Mouse (Mus musculus): ENCODE data around the gene Fndc3b. TPM values are rescaled to one million over a fixed set of nuclear protein-coding genes. Genes with fewer than 3 reads are reported as not detected.

Gene Fndc3b
- total RNA-seq, 4 experiments from 2014 or later = 41.8 to 50.5 (median 49.8) TPM

DNA sequence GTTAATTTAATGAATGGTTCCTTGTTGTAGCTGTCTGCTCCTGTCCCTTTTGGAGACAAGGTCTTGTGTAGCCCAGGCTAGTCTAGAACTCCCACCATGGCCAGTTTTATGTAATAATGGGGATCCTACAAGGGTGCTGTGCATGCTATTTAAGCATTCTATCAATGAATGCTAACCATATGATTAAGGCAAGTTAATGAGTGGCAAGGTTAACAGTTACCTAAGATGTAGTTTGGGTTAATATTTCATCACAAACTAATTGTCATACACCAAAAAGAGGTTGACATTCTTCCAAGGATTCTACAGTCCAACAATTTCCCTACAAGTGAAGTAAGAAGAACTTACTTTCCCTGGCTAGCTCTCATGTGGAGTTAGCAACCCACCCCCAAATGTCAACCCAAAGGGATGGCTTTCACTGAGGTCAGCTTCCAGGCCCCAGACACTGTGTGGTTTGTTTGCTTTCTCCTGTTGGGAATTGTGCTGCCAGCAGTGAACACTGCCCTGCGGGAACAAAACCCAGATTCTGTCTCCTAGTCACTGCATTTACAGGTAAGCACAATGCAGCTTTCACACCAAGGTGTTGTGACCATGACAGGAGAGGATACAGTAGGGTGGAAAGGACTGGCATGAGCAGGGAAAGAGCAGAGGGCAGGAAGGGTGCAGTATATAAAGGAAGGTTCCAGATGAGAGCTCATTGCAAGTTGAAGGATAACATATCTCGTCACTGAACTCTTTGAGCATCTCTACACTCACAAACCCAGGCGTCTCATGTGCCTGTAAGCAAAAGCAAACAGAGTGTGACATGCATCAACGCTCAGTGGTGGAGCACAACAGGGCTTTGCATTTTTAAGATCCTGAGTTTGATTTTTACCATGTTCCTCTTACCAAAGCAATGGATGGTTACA is 153.8 kb downstream of the Fndc3b start:
- DNase-seq (ENCODE audit: low spot score) = no peak

DNA sequence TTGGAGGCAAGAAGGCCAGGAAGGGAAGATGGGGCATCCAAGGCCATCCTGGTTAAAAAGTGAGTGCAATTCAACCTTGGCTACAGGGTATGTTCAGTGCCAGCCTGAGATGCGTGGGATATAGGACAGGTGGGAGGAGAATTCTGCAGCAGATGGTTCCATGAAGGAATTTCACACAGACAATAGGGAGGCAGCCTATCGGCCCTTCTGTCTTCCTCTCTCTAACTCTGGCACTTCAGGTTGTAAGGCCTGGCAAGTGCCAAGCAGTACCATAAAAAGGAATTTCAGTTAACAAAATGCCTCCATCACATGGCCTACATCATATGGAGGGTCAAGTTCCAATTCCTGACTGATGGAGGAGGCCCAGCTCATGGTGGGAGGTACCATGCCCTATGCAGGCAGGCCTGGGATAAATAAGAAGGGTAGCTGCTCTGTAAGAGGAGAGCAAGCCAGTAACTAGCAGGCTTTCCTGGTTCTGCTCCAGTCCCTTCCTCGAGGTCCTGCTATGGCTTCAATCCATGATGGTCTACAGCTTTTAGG is 155.6 kb downstream of the Fndc3b start:
- DNase-seq (ENCODE audit: low spot score) = no peak

DNA sequence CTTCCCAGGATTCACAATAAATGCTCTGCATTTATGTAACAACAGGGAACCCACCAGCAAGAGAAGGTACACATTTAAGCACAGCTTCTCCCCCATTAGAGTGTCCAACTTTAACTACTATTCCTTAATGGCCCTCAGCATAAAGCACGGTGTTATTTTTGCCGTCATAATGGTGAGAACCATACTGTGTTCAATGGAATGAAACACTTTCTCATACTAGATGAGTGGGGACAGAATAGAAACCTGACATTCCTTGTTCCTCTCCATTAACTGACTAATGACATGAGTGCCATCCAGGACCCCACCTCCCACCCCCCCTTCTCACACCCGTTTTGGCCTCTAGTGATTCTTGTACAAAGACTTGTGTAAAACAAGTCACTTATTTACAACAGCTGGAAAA is 156.8 kb downstream of the Fndc3b start:
- no peak for DNase-seq (ENCODE audit: low spot score)

DNA sequence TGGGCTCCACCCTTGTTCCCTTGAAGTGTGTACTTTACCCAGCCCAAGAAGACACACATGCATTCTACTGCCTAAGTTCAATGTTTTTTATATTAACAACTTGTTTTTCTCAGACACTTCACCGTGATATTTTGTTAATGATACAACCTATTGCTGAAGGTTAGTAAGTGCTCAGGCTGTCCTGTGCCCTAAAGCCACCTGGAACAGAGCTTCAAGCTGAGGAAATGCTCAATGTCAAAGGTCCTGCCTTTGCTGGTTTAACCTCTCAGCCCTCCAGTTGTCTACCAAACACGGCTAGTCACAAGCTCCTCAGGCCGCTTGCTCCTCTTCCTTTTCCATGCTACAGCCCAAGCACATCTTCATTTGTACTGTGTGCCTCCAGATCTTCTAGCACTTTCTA is 157.3 kb downstream of the Fndc3b start:
- no peak for DNase-seq (ENCODE audit: low spot score)

DNA sequence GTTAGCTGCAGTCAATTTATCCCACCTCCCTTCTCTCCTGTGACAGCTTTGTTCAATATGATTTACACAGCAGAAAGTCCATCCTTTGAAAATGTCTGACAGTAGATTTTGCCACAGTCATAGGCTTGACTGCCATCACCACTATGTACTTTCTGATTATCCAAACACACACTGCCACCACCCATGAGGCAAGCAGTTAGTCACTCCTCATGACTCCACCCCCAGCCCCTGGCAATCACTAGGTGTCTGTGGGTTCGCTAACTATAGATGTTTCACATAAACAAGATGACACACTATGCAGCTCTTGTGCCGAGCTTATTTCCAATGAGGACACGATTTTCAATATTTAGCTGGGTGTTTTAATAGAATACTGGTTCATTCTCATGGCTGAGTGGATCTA is 160.1 kb downstream of the Fndc3b start:
- no peak for DNase-seq (ENCODE audit: low spot score)

DNA sequence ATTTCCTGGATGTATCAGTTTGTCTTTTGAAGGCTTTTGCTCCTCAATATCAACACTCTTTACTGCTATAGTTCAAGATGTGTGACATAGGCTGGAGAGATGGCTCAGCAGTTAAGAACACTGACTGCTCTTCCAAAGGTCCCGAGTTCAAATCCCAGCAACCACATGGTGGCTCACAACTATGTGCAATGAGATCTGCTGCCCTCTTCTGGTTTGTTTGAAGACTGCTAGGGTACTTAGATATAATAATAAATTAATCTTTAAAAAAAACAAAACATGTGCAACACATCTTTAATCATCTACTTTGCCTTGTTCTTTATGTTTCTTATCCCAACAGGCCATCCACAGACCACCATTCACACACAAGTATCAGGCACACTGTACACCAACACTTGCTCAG is 160.7 kb downstream of the Fndc3b start:
- no peak for DNase-seq (ENCODE audit: low spot score)

DNA sequence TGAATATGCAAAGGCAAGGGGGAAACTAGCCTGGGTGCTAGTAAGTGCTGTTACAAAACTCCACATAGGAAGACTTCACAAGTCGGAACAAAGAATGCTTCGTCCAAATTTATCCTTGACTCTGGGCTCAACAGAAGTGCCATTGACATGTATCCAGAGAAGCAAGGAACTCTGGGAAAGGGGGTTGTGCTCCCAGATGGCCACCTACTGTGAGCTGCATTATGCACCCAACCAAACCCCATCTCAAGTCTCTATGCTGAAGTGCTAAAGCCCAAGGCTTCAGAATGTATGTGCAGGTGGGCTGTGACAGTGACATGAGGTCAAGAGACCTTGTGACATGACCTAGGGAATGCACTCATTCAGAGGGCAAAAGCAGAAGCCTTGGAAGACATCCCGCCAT is 165.5 kb downstream of the Fndc3b start:
- no peak for DNase-seq (ENCODE audit: low spot score)

DNA sequence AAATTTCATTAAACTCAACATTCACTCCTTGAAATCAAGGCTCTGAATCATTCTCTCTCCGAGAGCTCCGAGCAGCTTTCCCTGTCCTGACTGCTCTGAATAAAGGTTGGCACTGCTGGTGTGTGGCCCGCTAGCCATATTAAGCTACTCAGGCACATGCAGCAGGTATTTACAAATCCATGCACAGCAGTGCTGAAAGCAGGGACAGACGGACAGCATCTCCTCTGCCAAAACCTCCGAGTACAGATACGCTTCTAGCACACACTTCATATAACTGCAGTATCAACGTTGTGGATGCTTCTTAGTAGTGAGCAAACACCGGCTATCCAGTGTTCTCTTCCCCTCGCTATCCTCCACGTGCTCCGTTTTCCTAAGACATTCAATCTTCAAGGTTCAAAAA is 167.0 kb downstream of the Fndc3b start:
- no peak for DNase-seq (ENCODE audit: low spot score)

DNA sequence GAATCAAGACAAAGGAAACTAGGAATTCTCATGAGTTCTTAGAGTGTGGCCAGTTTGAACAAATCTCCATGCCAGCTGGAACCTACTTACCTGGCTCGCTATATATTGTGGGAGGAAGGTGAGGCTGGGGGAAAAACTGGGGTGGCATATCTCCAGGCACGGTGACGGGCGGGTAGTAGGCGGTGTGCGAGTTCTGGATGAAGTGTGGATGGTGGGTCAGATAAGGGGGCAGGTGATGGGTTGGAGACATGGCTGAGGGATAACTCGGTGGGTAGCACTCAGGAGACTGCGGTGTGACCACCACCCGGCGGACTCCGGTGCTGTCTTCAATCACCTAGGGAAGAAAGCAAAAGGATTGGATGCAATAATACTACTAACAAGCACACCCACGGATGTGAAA is 169.3 kb downstream of the Fndc3b start:
- no peak for DNase-seq (ENCODE audit: low spot score)

DNA sequence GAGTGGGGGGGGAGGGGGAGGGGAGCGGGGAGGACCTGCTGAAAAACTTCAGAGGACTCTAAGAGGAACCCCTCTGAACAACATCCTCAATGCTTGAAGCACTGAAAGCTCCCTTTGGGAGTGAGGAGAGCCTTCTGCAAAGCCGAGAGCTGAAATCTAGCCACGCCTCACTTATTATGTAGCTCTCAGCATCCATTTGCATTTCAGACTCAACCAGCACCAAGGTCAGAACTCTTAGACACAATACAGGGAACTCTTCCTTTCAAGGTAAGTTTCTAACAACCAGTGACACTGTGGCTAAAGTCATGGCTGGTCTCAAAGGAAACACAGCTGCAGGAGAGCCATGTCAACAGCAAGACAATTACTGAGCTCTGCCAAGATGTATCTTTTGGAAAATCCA is 169.9 kb downstream of the Fndc3b start:
- DNase-seq (ENCODE audit: low spot score) = no peak

DNA sequence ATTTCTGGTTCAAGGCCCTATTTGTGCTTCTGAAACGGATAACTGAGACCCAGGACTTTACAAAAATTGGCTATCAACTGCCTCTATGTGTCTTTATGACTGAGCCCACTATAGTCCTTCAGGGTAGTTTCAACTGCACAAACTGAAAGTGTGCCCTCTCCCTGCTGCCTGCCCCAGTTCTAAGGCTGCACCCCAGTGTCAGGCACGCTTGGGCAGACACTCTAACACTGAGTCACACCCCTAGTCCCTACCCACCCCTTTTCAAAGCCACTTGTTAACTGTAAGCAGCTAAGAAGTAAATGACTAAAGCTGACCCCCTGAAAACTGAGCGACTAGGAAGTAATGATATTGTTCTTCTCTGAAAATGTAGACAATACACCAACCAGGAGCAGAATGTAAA is 176.9 kb downstream of the Fndc3b start:
- DNase-seq (ENCODE audit: low spot score) = no peak

DNA sequence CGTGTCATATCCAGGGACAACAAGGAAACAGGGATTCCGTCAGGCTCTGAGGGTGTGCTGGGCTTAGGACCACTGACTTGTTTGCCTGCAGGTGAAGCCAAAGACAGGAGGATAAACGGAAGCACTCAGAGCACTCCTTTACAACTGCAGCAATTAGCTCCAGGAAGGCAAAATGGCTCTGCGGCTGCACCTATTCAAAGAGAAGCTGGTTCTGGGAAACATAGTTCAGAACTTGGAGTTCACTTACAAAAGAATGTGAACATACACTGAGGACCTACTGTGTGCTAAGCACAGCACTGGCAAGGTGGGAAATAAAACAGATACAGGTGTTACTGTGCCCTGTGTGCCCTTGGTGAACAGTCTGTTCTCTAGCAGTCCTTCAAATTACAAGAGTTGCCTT is 177.4 kb downstream of the Fndc3b start:
- DNase-seq (ENCODE audit: low spot score) = no peak

DNA sequence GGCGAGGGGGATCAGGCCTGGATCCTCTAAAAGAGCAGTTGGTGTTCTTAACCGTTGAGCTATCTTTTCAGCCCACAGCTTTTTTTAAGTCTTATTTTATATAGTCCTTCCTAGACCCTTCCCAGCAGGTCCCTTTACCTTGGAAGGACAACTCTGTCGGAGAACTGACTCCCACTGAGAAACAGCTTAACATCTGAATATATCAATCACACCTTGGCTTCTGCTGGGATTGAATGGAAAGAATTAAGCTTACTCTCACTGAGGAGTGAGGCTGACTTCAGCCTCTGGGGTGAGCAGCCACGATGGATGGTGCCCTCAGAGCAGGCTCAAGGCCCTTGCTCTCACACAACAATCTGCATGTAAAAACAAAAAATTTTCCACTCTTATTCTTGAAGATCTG is 179.1 kb downstream of the Fndc3b start:
- DNase-seq (ENCODE audit: low spot score) = no peak

DNA sequence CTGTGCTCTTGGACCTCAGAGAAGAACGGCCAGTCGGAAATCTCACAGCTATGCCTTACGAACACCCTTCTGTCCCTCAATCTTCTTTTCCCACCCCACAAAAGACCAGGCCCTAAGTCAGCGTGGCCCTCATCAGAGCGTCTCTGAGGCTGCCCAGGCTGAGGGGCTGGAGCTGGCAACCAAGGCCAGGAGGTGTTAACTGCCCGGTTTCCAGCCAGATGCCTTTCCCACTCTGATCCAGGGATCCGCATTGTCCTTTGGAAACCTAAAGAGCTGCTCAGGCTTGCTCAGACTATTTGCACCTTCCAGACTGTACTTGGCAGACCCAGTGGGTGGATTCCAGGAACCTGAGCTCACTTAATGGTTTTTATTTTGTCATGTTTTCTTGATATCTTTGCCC is 180.7 kb downstream of the Fndc3b start:
- DNase-seq (ENCODE audit: low spot score) = no peak

DNA sequence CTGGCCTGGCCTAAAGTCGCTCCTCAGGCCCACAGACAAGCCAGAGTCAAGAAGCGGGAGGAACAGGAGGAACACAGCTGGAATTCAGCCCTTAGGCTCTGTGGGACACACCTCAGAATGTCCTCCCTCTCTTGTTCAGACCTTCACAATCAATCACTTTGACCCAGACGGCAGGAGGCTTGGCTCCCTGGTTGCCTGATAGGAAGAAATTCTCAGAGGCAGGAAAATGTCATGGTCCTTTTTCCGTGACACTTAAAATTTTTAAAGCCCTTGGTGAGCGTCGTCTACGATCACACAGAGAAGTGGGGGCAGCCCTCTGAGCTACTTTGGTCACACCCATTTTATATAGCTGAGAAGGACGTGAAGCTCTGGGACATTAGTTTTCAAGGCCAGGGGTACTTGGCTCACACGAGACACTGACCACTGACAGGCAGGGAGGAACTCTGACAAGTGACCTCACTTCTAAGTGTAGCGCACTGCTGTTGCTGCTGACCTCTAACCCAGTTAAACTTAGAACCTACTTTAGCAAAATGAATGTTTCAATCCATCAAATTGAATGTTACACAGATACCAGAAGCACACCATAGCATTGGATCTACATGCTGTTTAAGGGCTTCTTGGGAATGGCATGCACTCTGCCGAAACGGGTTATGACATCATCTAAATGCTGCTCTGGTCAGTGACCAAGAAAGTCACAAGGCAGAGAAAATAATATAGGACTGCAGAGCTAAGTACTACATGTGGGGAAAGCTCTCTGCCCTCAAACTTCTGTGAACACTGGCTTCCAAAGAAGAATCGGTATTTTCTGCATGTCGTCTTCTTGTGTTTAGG is 181.7 kb downstream of the Fndc3b start:
- no peak for DNase-seq (ENCODE audit: low spot score)

DNA sequence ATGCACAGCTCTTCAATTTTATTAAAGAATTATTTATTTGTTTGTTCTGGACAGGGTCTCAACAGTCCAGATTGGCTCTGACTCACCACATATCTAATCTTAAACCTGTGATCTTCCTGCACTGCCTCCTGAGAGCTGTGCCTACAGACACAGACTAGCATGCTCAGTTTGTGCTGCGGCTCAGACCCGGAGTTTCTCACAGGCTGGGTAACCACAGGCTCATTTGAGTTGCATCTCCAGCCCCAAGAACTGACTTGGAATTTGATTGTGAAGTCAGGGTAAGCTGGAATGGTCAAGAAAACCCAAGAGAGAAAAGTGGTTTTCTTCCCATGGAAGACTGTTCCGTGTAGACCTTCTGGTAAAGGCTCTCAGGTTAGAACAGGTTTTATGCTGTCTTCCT is 184.1 kb downstream of the Fndc3b start:
- no peak for DNase-seq (ENCODE audit: low spot score)

DNA sequence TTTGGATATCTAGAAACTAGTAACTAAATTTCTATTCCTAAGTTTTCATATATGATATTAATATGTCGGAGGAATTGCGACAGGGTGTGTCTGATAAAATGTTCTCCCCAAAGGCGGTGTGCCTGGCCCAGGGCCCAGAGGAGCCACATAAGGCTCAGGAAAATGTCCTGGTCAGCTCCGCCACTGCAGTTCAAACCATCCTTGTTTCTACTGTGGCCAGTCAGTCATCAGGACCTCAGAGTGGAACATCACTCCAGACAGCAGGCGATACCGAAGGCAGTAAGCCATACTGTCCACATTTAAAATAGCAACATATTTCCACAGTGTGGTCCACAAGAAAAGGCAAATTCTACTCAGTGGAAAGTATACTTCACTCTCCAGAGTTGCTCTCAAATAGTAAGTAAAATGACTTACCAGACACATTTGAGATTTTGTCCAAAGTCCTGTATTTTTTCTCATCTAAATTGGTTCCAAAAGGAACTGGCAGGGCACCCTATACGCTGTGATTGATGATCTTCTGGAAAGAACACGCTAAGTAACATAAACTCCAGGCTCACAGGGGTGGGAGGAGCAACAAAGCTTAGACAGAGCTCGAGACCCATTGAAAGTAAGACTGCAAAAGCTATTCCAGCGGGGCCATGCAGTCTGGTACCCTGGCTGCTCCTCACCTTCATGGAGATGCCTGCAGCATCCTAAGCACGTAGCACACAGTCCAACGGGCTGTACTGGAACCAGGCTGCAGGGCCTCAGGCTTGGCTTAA is 187.8 kb downstream of the Fndc3b start:
- no peak for DNase-seq (ENCODE audit: low spot score)

DNA sequence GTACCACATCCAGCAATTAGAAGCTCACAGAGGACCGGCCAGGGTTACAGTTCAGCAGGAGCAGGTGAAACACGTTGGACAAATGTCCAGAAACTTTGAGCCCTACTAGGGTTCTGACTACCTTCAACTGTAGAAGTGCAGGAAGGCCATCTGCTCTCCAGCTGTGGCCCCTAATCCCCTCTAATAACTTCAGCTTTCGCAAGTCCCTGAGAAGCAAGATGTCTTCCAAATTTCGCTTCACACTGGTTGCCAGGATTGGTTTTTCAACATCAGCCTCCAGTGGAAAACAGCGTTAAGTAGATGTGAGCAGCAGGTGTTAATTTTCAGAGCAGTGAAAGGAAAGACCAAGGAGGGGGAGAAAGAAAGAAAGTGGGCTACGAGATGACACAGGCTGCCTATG is 190.7 kb downstream of the Fndc3b start:
- peak; percentile 62 for DNase-seq (ENCODE audit: low spot score)

DNA sequence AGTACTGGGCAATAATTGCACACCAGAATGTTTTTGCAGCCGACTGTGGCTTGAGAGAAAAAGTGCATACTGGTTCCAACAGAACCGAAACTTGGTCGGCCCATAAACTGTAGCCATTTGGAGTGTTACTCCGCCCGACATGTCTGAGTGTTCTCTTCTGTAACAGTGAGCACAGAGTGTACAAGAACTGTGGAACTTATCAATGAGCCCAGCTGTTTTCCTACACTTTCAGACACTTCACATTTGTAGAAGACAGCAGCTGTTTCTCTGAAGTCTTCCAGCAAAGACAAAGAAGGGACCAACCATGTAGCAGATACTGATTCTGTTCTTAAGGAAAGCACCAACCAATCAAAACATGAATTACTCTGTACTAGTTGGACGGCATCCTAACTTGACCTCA is 191.6 kb downstream of the Fndc3b start:
- peak; percentile 74 for DNase-seq (ENCODE audit: low spot score)

DNA sequence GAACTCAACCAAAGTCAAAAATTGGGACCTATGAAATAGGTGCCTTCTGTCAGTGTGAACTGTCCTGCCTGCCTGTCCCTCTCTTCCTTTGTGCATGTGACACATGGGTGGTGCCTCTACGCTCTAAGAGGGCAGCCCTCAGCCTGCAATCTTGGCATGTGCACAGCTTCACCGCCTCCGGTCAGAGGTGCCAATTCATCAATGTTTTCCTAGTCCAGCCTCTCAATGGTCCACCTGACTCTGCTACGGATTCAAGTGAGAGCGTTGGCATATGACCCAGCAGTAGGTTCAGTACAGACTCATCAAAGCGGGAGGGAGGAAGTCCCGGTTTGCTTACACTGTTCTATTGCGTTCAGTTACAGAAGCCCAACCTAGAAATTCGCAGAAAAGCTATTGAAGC is 192.2 kb downstream of the Fndc3b start:
- peak; percentile 38 for DNase-seq (ENCODE audit: low spot score)

DNA sequence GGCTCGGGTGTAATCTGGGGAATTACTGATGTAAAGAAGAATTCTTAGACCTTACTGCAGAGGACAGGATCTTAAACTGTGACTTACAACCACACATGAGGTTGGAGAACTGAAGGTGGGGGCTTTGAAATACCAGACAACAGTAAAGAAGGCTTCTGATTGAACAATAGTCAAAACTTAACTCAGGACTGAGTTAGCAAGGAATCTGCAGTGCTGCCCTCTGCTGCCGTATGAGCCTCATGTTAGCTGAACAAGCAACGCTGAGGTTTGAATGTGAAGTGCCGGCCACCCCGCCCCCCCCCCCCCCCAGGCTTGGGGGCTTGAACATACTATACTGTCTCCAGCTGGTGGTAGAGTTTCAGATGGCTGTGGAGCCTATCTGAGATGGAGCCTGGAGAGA is 194.6 kb downstream of the Fndc3b start:
- no peak for DNase-seq (ENCODE audit: low spot score)

DNA sequence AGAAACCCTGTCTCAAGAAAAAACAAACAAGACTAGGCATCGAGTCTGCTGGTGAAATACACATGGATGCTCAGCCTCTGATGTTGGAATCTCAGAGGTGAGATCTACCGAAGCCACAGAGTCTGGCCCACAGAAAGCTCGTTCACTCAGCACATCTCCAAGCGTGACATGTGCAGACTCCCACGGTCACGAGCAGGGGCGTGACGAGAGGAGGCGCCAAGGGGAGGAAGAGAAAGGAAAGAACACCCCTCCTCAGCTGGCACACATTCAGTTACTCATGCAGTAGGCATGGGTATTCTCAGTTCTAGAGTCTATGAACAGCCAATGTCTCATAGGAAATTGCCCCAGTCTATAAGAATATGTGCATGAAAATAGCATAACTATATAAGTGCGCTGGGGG is 199.3 kb downstream of the Fndc3b start:
- DNase-seq (ENCODE audit: low spot score) = no peak

Data from heart, adult 8-10 months (tissue).